8 mouse cellular contexts compared by ENCODE assay signal in genomic region chr6:136847790-136848189, GRCm38 (mm10). TPM values are rescaled to one million over a fixed set of nuclear protein-coding genes. Genes with fewer than 3 reads are reported as not detected.
DNase-seq lines count a peak whose midpoint lies in the region; ATAC-seq and TF ChIP-seq lines count a peak whose summit lies in the region.

No protein-coding gene starts in this region.

- H3K4me2 ChIP-seq in midbrain, embryonic 14.5 days (ENCODE audit: low read length): no peak overlapping the region
- H3K4me2 ChIP-seq in midbrain, embryonic 16.5 days (ENCODE audit: low read length): no peak overlapping the region
- peak overlapping the region; percentile 19 for H3K4me2 ChIP-seq in liver, postnatal 0 days (ENCODE audit: low read depth, low read length)

- DNase-seq in adrenal gland, adult (ENCODE audit: inconsistent age in 2 of 2, low spot score in 1 of 2): peak; percentile 50 to 81
- no peak for DNase-seq in adrenal gland, adult 8-10 months
- peak; percentile 35 for DNase-seq in midbrain, embryonic 14.5 days
- peak; percentile 14 to 47 for DNase-seq in cerebellum, postnatal 25 days
- DNase-seq in induced T-regulatory cell, adult 2 months (ENCODE audit: low read depth): peak; percentile 74
- DNase-seq in liver, postnatal 0 days: peak; percentile 86
- peak; percentile 30 to 73 for DNase-seq in spleen, adult 18-20 months

- peak; percentile 93 for TF ChIP-seq CTCF in liver, postnatal 0 days (IDR thresholded peaks at IDR 0.05; ENCODE audit: low read depth)

- no peaks in the 10 kb centered on the region for H3K4me1 ChIP-seq in midbrain, embryonic 14.5 days (ENCODE audit: control insufficient read depth, insufficient read depth, low read length)
- peaks cover 3% of the 10 kb centered on the region; the same call in 1 of the 2 replicates for H3K4me1 ChIP-seq in midbrain, embryonic 16.5 days (ENCODE audit: control insufficient read depth, insufficient read depth, low read length)
- H3K4me1 ChIP-seq in liver, postnatal 0 days (ENCODE audit: insufficient read depth): peaks cover 21% of the 10 kb centered on the region

- H3K9me3 ChIP-seq in midbrain, embryonic 14.5 days (ENCODE audit: control insufficient read depth, low read length): no peaks in the 10 kb centered on the region
- H3K9me3 ChIP-seq in midbrain, embryonic 16.5 days (replicated peaks; ENCODE audit: control insufficient read depth, low read length, poor library complexity, severe bottlenecking): no peaks in the 10 kb centered on the region
- no peaks in the 10 kb centered on the region for H3K9me3 ChIP-seq in liver, postnatal 0 days (ENCODE audit: low read length)

- H3K27ac ChIP-seq in midbrain, embryonic 14.5 days (replicated peaks; ENCODE audit: low read depth, low read length): no peak overlapping the region
- no peak overlapping the region for H3K27ac ChIP-seq in midbrain, embryonic 16.5 days (ENCODE audit: low read length)
- H3K27ac ChIP-seq in liver, postnatal 0 days (ENCODE audit: low read depth): no peak overlapping the region

- no peak overlapping the region for H3K9ac ChIP-seq in midbrain, embryonic 14.5 days (replicated peaks; ENCODE audit: low read length)
- H3K9ac ChIP-seq in midbrain, embryonic 16.5 days (ENCODE audit: low read depth, low read length): no peak overlapping the region
- H3K9ac ChIP-seq in liver, postnatal 0 days (replicated peaks): no peak overlapping the region

- TF ChIP-seq EP300 in liver, postnatal 0 days (IDR thresholded peaks at IDR 0.05; ENCODE audit: low read depth): no peak

- no peak for ATAC-seq in midbrain, embryonic 14.5 days (ENCODE audit: low FRiP score, low TSS enrichment)
- ATAC-seq in midbrain, embryonic 16.5 days: no peak
- ATAC-seq in liver, postnatal 0 days: peak; percentile 81

- no peak overlapping the region for H3K4me3 ChIP-seq in midbrain, embryonic 14.5 days (replicated peaks; ENCODE audit: low read depth, low read length)
- H3K4me3 ChIP-seq in midbrain, embryonic 16.5 days (ENCODE audit: low read depth, low read length): no peak overlapping the region
- no peak overlapping the region for H3K4me3 ChIP-seq in liver, postnatal 0 days (ENCODE audit: low read depth, low read length)

- no peaks in the 10 kb centered on the region for H3K36me3 ChIP-seq in midbrain, embryonic 14.5 days (ENCODE audit: control insufficient read depth, insufficient read depth, low read length)
- no peaks in the 10 kb centered on the region for H3K36me3 ChIP-seq in midbrain, embryonic 16.5 days (ENCODE audit: control insufficient read depth, insufficient read depth, low read length)
- peaks cover 28% of the 10 kb centered on the region for H3K36me3 ChIP-seq in liver, postnatal 0 days (replicated peaks; ENCODE audit: insufficient read depth, low read length)

- WGBS in midbrain, embryonic 14.5 days: 17% methylated on average over 2 of the region's 2 CpGs
- 29% methylated on average over 2 of the region's 2 CpGs for WGBS in midbrain, embryonic 16.5 days
- WGBS in liver, postnatal 0 days (ENCODE audit: insufficient replicate concordance): 11% methylated on average over 2 of the region's 2 CpGs

- no peaks in the 10 kb centered on the region for H3K27me3 ChIP-seq in midbrain, embryonic 14.5 days (ENCODE audit: control insufficient read depth, insufficient read depth, low read length)
- H3K27me3 ChIP-seq in midbrain, embryonic 16.5 days (ENCODE audit: control insufficient read depth, insufficient read depth, low read depth, low read length): no peaks in the 10 kb centered on the region
- no peaks in the 10 kb centered on the region for H3K27me3 ChIP-seq in liver, postnatal 0 days (ENCODE audit: insufficient read depth, low read length)

RNA-seq across cellular contexts. Expression of gene Art4, which starts 9.7 kb away (rescaled TPM):
- 1 to 10 TPM; 5.3 to 7.9 (median 7.2) TPM for total RNA-seq in adrenal gland, adult 8-10 months (2022)
- not detected in 2 replicates for polyA plus RNA-seq in midbrain, embryonic 14.5 days (2014; fragmentation: Nextera tagmentation; extraction: Ambion mirVana)
- polyA plus RNA-seq in midbrain, embryonic 16.5 days (2015; fragmentation: Nextera tagmentation; extraction: Ambion mirVana): 0.19 and 0.20 TPM in 2 replicates
- polyA plus RNA-seq in liver, postnatal 0 days (2015; fragmentation: Nextera tagmentation; extraction: Ambion mirVana): 10.6 and 11.1 TPM in 2 replicates

RNA-seq across cellular contexts. Expression of gene Smco3, which starts 12.5 kb away (rescaled TPM):
- under 1 TPM in 2 of 4 experiments, not detected in 2; 0.23 to 0.28 TPM for total RNA-seq in adrenal gland, adult 8-10 months (2022)
- 0.14 and 0.34 TPM in 2 replicates for polyA plus RNA-seq in midbrain, embryonic 14.5 days (2014; fragmentation: Nextera tagmentation; extraction: Ambion mirVana)
- 1.2 and 1.8 TPM in 2 replicates for polyA plus RNA-seq in midbrain, embryonic 16.5 days (2015; fragmentation: Nextera tagmentation; extraction: Ambion mirVana)
- polyA plus RNA-seq in liver, postnatal 0 days (2015; fragmentation: Nextera tagmentation; extraction: Ambion mirVana): not detected in 2 replicates

RNA-seq across cellular contexts. Expression of gene Wbp11, which starts 19.8 kb away (rescaled TPM):
- 100 to 1,000 TPM in 1 of 4 experiments, 10 to 100 TPM in 3; 75.0 to 108 (median 79.2) TPM for total RNA-seq in adrenal gland, adult 8-10 months (2022)
- 65.6 and 88.1 TPM in 2 replicates for polyA plus RNA-seq in midbrain, embryonic 14.5 days (2014; fragmentation: Nextera tagmentation; extraction: Ambion mirVana)
- 74.2 and 80.5 TPM in 2 replicates for polyA plus RNA-seq in midbrain, embryonic 16.5 days (2015; fragmentation: Nextera tagmentation; extraction: Ambion mirVana)
- polyA plus RNA-seq in liver, postnatal 0 days (2015; fragmentation: Nextera tagmentation; extraction: Ambion mirVana): 32.8 and 33.8 TPM in 2 replicates

RNA-seq across cellular contexts. Expression of gene BC049715, which starts 20.4 kb away (rescaled TPM):
- total RNA-seq in adrenal gland, adult 8-10 months (2022): 1 to 10 TPM in 1 of 4 experiments, under 1 TPM in 3; 0.51 to 1.3 (median 0.97) TPM
- 1.2 and 1.6 TPM in 2 replicates for polyA plus RNA-seq in midbrain, embryonic 14.5 days (2014; fragmentation: Nextera tagmentation; extraction: Ambion mirVana)
- polyA plus RNA-seq in midbrain, embryonic 16.5 days (2015; fragmentation: Nextera tagmentation; extraction: Ambion mirVana): 0.85 and 1.1 TPM in 2 replicates
- polyA plus RNA-seq in liver, postnatal 0 days (2015; fragmentation: Nextera tagmentation; extraction: Ambion mirVana): 0.44 and 0.99 TPM in 2 replicates

RNA-seq across cellular contexts. Expression of gene Mgp, which starts 27.8 kb away (rescaled TPM):
- total RNA-seq in adrenal gland, adult 8-10 months (2022): 100 to 1,000 TPM; 174 to 284 (median 210) TPM
- polyA plus RNA-seq in midbrain, embryonic 14.5 days (2014; fragmentation: Nextera tagmentation; extraction: Ambion mirVana): 0.65 and 3.5 TPM in 2 replicates
- polyA plus RNA-seq in midbrain, embryonic 16.5 days (2015; fragmentation: Nextera tagmentation; extraction: Ambion mirVana): 11.2 and 16.3 TPM in 2 replicates
- 4.5 and 6.2 TPM in 2 replicates for polyA plus RNA-seq in liver, postnatal 0 days (2015; fragmentation: Nextera tagmentation; extraction: Ambion mirVana)
